Mouse (Mus musculus) cortical plate, adult 2 months (tissue): ENCODE measurements around the gene Zfhx3.

ENCODE experiments used
- CTCF ChIP-seq: fragments of 200-500 bp; IDR thresholded peaks from 2 replicates; pipeline ENCODE4 v1.5.1; 2011; ENCODE audit warnings: mild to moderate bottlenecking, control low read depth, low read length; ENCODE audit not compliant: insufficient read depth; ENCODE audit errors: extremely low read depth
- POLR2A ChIP-seq: fragments of 200-500 bp; IDR thresholded peaks from 2 replicates; pipeline ENCODE4 v1.6.1; 2011; ENCODE audit warnings: mild to moderate bottlenecking, low read length, control low read depth; ENCODE audit not compliant: insufficient read depth; ENCODE audit errors: extremely low read depth

- TF ChIP-seq CTCF (peak; percentile 31; the same call in 1 of the 2 replicates), POLR2A (no peak)
These were observed 631.7 kb downstream of the Zfhx3 start for GRCm38 (mm10) chr8:108574101-108574500.
